Mouse (Mus musculus): ENCODE data around the gene Gldc.

The Gldc gene

DNA sequence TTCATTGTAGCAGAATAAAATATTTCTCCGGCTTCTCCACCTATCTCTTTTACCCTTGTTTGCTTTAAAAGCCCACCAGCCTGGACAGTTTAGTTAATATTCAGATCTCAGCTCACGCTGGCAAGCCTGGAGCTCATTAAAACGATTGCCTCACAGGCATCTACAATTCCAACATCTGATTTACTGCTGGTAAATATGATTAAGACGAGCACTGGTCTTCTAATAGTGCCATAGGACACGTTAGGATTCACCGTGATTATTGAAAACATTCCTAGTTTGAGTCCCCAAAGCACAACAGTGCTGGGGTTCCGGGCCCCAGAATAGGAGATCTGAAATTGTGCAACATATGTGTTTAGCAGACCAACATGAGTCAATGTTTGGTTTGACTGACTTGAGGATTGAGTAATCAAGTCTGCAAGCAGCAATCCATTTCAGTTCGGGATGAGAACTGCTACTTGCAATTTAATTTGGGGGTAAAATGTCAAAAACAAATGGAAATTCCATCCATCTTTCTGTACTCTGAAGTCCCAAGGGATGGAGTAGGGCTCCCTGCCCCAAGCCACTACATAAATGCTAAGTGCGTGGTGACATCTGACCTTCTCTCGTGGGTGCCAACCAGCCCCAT is 67.9 kb downstream of the Gldc start:
- in situ Hi-C loops (cut with MboI, MseI), result no loop called here

DNA sequence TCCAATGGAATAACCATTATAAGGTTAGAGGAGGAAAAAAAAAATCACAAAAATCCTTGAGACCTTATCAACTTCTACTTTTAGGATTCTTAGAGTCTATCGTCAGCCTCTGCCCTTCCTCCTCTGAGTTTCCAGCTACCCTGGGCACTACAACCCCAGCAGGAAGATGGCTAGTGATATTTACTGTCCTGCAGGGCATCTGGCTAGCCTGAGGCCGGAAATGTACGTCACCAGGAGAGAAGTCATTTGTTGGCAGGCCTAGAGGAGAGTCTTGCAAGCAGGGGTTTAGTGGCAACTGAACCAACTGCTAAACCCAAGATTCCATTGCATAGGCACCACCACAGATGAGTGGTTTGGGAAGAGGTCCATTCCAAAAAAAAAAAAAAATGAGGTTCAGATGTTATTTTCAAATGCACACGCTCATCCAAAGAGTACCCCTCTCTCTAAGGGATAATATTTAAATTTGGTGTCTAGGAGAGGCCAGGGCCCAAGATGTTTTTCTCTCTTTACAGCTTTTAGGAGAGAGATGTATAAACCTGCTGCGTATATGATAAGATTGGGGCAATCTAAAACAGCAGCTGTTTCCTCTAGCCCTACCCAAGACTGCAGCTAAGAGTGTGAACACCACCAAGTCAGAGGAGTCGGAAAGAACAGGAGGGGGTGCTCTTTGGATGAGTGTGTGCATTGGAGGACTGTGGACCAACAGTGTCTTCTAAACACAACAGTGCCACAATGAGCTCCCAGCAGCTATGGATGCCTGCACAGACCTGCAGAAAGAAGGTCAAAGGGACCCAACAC is 70.0 kb downstream of the Gldc start:
- in situ Hi-C loops (cut with MboI, MseI), result no loop called here

GRCm38 (mm10) chr19:30102620-30103019 is 72.6 kb downstream of the Gldc start:
- in situ Hi-C loops (cut with MboI, MseI), result no loop called here

DNA sequence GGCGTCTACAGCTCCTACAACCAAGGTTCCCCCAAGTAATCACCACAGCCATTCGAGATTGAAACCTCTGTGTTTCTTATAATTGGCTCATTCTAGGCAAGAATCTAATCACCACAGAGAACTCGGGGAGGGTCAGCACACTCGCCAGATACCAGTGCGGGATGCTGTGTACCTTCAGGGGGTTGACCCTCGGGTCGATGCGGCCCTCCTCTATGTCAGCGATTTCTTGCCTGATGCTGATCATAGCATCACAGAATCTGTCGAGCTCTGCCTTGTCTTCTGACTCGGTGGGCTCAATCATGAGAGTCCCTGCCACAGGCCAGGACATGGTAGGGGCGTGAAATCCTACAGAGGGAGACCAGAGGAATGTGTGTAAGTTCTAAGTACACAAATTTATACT is 74.7 kb downstream of the Gldc start:
- in situ Hi-C loops (cut with MboI, MseI), result no loop called here

- in situ Hi-C loops (cut with MboI, MseI), result no loop called here
Observed at GRCm38 (mm10) chr19:30097039-30097438, 78.2 kb downstream of the Gldc start.

DNA sequence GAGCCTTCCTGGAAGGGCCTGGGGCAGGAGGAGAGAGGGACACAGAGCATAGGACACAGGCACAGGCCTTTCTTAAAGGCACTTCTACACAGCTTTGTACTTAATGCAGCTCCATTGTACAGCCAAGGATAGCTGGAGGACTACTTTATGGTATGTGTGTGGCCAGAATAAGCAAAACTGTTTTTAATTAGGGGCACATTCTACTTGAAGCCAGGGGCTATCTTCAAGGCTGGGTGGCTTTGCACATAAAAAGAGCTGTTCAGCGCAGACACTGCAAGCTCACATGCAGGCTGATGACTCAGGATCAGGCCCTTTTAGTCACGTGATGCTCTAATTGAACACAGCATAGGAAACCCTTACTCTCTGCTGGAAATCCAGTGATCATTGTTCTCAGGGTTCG is 79.0 kb downstream of the Gldc start:
- in situ Hi-C loops (cut with MboI, MseI), result no loop called here

DNA sequence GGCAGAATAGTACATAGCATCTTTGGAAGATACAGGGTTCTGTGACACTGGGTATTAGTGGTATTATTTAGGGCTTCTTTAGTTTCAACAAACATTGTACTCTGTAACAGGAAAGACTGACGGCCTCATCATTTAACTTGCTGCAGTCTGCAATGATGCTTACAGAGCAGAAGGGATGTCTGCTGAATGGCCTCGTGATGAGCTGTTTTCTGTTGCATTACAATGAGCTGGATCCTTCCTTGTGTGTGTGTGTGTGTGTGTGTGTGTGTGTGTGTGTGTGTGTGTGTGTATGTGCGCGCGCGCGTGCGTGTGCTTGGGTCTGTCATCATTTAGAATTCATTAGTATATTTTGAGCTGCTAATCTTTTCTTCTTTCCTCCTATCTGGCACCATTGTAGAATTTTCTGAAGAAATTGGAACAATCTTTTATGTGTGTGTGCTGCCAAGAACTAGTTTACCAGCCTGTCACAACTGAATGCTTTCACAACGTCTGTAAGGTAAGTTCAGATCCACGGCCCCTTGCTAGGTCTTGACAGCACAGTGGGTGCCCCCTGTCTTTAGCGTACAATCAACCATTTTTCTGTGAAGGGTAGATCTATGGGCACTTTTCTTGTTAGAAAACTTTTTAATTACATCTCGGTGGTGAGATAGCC is 83.5 kb downstream of the Gldc start:
- in situ Hi-C loops (cut with MboI, MseI), result no loop called here

DNA sequence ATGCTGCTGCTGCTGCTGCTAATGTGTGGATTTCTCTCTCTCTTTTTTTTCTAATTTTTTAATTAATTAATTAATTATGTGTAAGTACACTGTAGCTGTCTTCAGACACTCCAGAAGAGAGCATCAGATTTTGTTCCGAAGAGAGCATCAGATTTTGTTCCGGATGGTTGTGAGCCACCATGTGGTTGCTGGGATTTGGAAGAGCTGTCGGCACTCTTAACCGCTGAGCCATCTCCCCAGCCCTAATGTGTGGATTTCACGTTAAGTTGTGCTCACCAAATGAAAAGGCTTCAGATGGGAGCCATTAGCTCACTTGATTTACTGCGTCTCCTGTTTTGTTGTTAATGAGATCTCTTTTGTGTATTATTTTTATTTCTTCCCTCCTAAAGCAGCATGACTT is 85.1 kb downstream of the Gldc start:
- in situ Hi-C loops (cut with MboI, MseI), result no loop called here

DNA sequence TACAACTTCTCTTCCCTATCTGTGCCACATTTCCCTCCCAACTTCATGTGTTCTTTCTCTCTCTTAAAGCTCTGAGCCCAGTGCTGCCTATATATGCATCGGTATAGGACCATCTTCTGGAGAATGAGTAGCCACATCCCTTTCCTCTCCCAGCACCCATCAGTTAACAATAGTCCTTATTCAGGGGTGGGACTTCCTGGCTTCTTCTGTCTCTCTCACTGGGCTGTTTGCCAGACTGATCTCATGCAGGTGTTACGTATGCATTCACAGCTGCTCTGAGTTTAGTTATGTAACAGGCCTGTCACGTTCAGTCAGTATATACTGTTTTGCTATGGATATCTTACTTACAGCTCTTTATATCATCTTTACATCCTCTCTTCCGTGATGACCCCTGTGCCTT is 109.4 kb downstream of the Gldc start:
- in situ Hi-C loops (cut with MboI, MseI), result no loop called here

DNA sequence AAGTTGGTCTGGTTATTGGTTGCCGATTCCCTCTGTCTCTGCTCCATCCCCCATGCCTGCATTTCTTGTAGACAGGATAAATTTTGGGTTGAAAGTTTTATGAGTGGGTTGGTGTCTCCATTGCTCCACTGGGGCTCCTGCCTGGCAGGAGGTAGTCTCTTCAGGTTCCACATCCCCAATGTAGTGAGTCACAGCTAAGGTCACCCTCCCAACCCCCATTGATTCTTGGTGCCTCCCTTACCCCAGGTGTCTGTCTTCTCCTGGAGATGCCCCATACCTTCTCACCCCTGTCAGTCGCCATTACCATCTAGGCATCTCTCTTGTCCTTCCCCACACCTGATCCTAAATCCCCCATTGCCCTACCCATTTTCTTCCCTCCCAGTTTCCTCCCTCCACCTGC is 121.0 kb downstream of the Gldc start:
- in situ Hi-C loops (cut with MboI, MseI), result loop anchor here in 1 of 2 experiments (10.0 kb wide), 1 partner anchor 229 kb away; no protein-coding TSS in a partner anchor

GRCm38 (mm10) chr19:30051479-30051878 is 123.8 kb downstream of the Gldc start:
- in situ Hi-C loops (cut with MboI, MseI), result loop anchor here in 1 of 2 experiments (10.0 kb wide), 1 partner anchor 227 kb away; no protein-coding TSS in a partner anchor

DNA sequence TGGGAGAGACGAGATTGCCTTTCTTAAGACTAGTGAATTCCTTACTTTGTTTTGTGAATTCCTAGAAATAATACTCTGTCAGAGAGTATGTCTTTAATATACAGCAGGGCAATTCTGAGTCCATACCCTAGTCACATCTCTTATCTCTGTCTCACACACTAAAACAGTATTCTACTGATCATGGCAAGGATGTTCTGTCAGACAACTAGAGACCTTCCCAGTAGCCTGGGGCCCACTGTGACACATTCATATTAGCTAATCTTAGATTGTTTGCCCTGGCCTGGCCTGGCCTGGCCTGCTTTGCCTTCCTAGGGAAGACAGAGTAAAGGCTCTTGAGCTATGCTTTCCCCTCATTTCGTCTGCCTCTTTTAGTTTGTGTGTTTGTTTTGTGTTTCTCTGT is 124.6 kb downstream of the Gldc start:
- in situ Hi-C loops (cut with MboI, MseI), result loop anchor here in 1 of 2 experiments (10.0 kb wide), 1 partner anchor 226 kb away; no protein-coding TSS in a partner anchor
